Mouse (Mus musculus) gastrocnemius, postnatal 25 days (tissue): ENCODE measurements around the gene Golgb1. TPM values are rescaled to one million over a fixed set of nuclear protein-coding genes. Genes with fewer than 3 reads are reported as not detected.
A peak's percentile ranks its signal among the peaks of the same experiment; 100 is the strongest.
"Not testable (repeated sequence)": the region's sequence is repeated elsewhere in the genome, so short reads cannot be mapped to it uniquely, and the experiment has no call there.

Experiments
- DNase-seq: peaks from one replicate; pipeline ENCODE4 v3.0.0; 2022
- long read RNA-seq, 2 experiments: library from polyadenylated mRNA; stranded (forward); transcript quantifications; one replicate each; pipeline ENCODE4 v2.0.0; 2021
- total RNA-seq, 2 experiments: library from RNA; stranded (reverse); gene quantifications; 1 replicate in 1 of 2; 2 replicates in 1 of 2; pipeline ENCODE4 v1.2.3; 2021

The Golgb1 gene
- total RNA-seq: 10 to 100 TPM; 18.1 to 23.0 TPM
- long read RNA-seq, experiment 1, partial matches to known transcripts: 0 of 4 reads
- long read RNA-seq, experiment 1, other reads (novel, unspliced or antisense): 4 of 4 reads
- long read RNA-seq, experiment 2: 0 reads

- DNase-seq: peak; percentile 96
These were observed at the start of gene Golgb1, which contains the start of gene Eaf2 for GRCm38 (mm10) chr16:36874583-36875275. TSS of gene Golgb1 (plus strand) at chr16:36875140. TSS of gene Eaf2 (minus strand) at chr16:36875003.

- DNase-seq: no peak
These were observed 47.3 kb upstream of the Golgb1 start for GRCm38 (mm10) chr16:36827611-36828053.

- peak; percentile 82 for DNase-seq
These were observed 46.7 kb upstream of the Golgb1 start, which contains the start of gene Iqcb1 for GRCm38 (mm10) chr16:36828054-36828786. TSS of gene Iqcb1 (plus strand) at chr16:36828385.

GRCm38 (mm10) chr16:36828820-36829219 is 46.1 kb upstream of the Golgb1 start:
- DNase-seq: no peak

GRCm38 (mm10) chr16:36846894-36847293 is 28.0 kb upstream of the Golgb1 start:
- DNase-seq: not testable (repeated sequence)

- no peak for DNase-seq
These were observed 23.7 kb upstream of the Golgb1 start for GRCm38 (mm10) chr16:36851202-36851601.

- DNase-seq: no peak
These were observed 11.4 kb upstream of the Golgb1 start for GRCm38 (mm10) chr16:36863585-36863984.

- no peak for DNase-seq
These were observed 5.5 kb upstream of the Golgb1 start for GRCm38 (mm10) chr16:36869442-36869841.

GRCm38 (mm10) chr16:36875276-36875851 is 424 bp downstream of the Golgb1 start:
- no peak for DNase-seq

GRCm38 (mm10) chr16:36877316-36877715 is 2.4 kb downstream of the Golgb1 start:
- no peak for DNase-seq

- no peak for DNase-seq
These were observed 7.9 kb downstream of the Golgb1 start for GRCm38 (mm10) chr16:36882737-36883343.

GRCm38 (mm10) chr16:36884881-36885280 is 9.9 kb downstream of the Golgb1 start:
- no peak for DNase-seq

GRCm38 (mm10) chr16:36885912-36886311 is 11.0 kb downstream of the Golgb1 start:
- DNase-seq: no peak

GRCm38 (mm10) chr16:36887546-36887945 is 12.6 kb downstream of the Golgb1 start:
- DNase-seq: no peak

GRCm38 (mm10) chr16:36890559-36890958 is 15.6 kb downstream of the Golgb1 start:
- no peak for DNase-seq

GRCm38 (mm10) chr16:36891415-36891814 is 16.5 kb downstream of the Golgb1 start:
- no peak for DNase-seq

GRCm38 (mm10) chr16:36893317-36893716 is 18.4 kb downstream of the Golgb1 start:
- no peak for DNase-seq

- DNase-seq: no peak
These were observed 21.8 kb downstream of the Golgb1 start for GRCm38 (mm10) chr16:36896712-36897111.

GRCm38 (mm10) chr16:36903156-36903555 is 28.2 kb downstream of the Golgb1 start:
- DNase-seq: no peak

- no peak for DNase-seq
These were observed 37.0 kb downstream of the Golgb1 start for GRCm38 (mm10) chr16:36911909-36912308.

- DNase-seq: no peak
These were observed 37.4 kb downstream of the Golgb1 start for GRCm38 (mm10) chr16:36912311-36912710.

GRCm38 (mm10) chr16:36914195-36914594 is 39.3 kb downstream of the Golgb1 start:
- DNase-seq: no peak
